Mouse (Mus musculus) liver, embryonic 16.5 days (tissue): Measurements from ENCODE around the gene Mylk2. TPM values are rescaled to one million over a fixed set of nuclear protein-coding genes. Genes with fewer than 3 reads are reported as not detected.

Experiments
- microRNA-seq: library from miRNA; unstranded; fragments of <30 nt; microRNA quantifications from one replicate; pipeline ENCODE4, GENCODE M21; 2016
- polyA plus RNA-seq: library from polyadenylated mRNA; unstranded; fragments of >200 nt; fragmentation: Nextera tagmentation; extraction: Ambion mirVana; gene quantifications from 2 replicates; pipeline ENCODE4 v1.2.1, GENCODE M21; 2015

Gene Mylk2
- polyA plus RNA-seq, 1 experiment from 2014 or later = 0.24 TPM

Small RNA genes within 50 kb of the gene (microRNA-seq; reads per million reads assigned to microRNA genes)
- gene Mir5622 = 5.4 reads per million, percentile 19 among the genes with 10 or more reads in this experiment

Other genes with a start within 250 kb of the Mylk2 start
- gene H13, start 241.9 kb upstream of the Mylk2 start, polyA plus RNA-seq = 45.5 and 52.7 TPM in 2 replicates
- 10.2 and 11.1 TPM in 2 replicates for gene Mcts2, start 224.3 kb upstream of the Mylk2 start, polyA plus RNA-seq
- 18.1 and 18.8 TPM in 2 replicates for gene Id1, start 175.1 kb upstream of the Mylk2 start, polyA plus RNA-seq
- 0.95 and 1.4 TPM in 2 replicates for gene Cox4i2, start 157.2 kb upstream of the Mylk2 start, polyA plus RNA-seq
- 213 and 241 TPM in 2 replicates for gene Bcl2l1, start 79.6 kb upstream of the Mylk2 start, polyA plus RNA-seq
- 57.7 and 58.9 TPM in 2 replicates for gene Tpx2, start 63.4 kb upstream of the Mylk2 start, polyA plus RNA-seq
- 0.21 and 0.35 TPM in 2 replicates for gene Foxs1, start 21.9 kb downstream of the Mylk2 start, polyA plus RNA-seq
- not detected in 2 replicates for gene Dusp15, start 40.3 kb downstream of the Mylk2 start, polyA plus RNA-seq
- 0.09 and 0.13 TPM in 2 replicates for gene Ttll9, start 51.1 kb downstream of the Mylk2 start, polyA plus RNA-seq
- 31.6 and 34.0 TPM in 2 replicates for gene Pdrg1, start 104.1 kb downstream of the Mylk2 start, polyA plus RNA-seq
- not detected in 2 replicates for gene Xkr7, start 120.5 kb downstream of the Mylk2 start, polyA plus RNA-seq
- 0.37 and 0.52 TPM in 2 replicates for gene Ccm2l, start 154.6 kb downstream of the Mylk2 start, polyA plus RNA-seq
- 10.1 and 11.7 TPM in 2 replicates for gene Hck, start 197.1 kb downstream of the Mylk2 start, polyA plus RNA-seq
- gene Tm9sf4, start 250.0 kb downstream of the Mylk2 start, polyA plus RNA-seq = 30.9 and 36.2 TPM in 2 replicates